Mouse (Mus musculus): ENCODE measurements around the gene Aff1. TPM values are rescaled to one million over a fixed set of nuclear protein-coding genes. Genes with fewer than 3 reads are reported as not detected.

Gene Aff1
- polyA plus RNA-seq, 1 experiment, result 23.3 TPM

GRCm38 (mm10) chr5:103838550-103839264 is 146.5 kb downstream of the Aff1 start:
- H3K4me3 ChIP-seq (ENCODE audit: low read depth, low read length), result no peak overlapping the region
- H3K9ac ChIP-seq (ENCODE audit: low read depth, poor library complexity, severe bottlenecking), result no peak overlapping the region
- H3K27ac ChIP-seq (ENCODE audit: insufficient read depth, low read length), result no peak overlapping the region
- TF ChIP-seq EP300 (IDR thresholded peaks at IDR 0.05; ENCODE audit: insufficient read depth, low read depth, low read length) (no peak), CTCF (IDR thresholded peaks at IDR 0.05; ENCODE audit: low read depth, low read length) (no peak), POLR2A (IDR thresholded peaks at IDR 0.05; ENCODE audit: insufficient read depth, low read length) (no peak)
- no peaks in the 10 kb centered on the region for H3K27me3 ChIP-seq (ENCODE audit: control insufficient read depth, insufficient read depth, low read length, poor library complexity, severe bottlenecking)
- H3K36me3 ChIP-seq (ENCODE audit: control insufficient read depth, insufficient read depth, low read length, poor library complexity, severe bottlenecking), result no peaks in the 10 kb centered on the region
- no peaks in the 10 kb centered on the region for H3K9me3 ChIP-seq (replicated peaks; ENCODE audit: control insufficient read depth, insufficient read depth, low read length, poor library complexity, severe bottlenecking)
- no peaks in the 10 kb centered on the region for H3K4me1 ChIP-seq (ENCODE audit: control insufficient read depth, insufficient read depth, low read length)

GRCm38 (mm10) chr5:103839265-103839626 is 147.1 kb downstream of the Aff1 start:
- Histone ChIP-seq H3K27me3 (ENCODE audit: control insufficient read depth, insufficient read depth, low read length, poor library complexity, severe bottlenecking) (no peaks in the 10 kb centered on the region), H3K9ac (ENCODE audit: low read depth, poor library complexity, severe bottlenecking) (no peak overlapping the region), H3K4me1 (ENCODE audit: control insufficient read depth, insufficient read depth, low read length) (no peaks in the 10 kb centered on the region), H3K9me3 (replicated peaks; ENCODE audit: control insufficient read depth, insufficient read depth, low read length, poor library complexity, severe bottlenecking) (no peaks in the 10 kb centered on the region), H3K36me3 (ENCODE audit: control insufficient read depth, insufficient read depth, low read length, poor library complexity, severe bottlenecking) (no peaks in the 10 kb centered on the region), H3K4me3 (ENCODE audit: low read depth, low read length) (no peak overlapping the region), H3K27ac (ENCODE audit: insufficient read depth, low read length) (no peak overlapping the region)
- TF ChIP-seq POLR2A (IDR thresholded peaks at IDR 0.05; ENCODE audit: insufficient read depth, low read length) (no peak), CTCF (IDR thresholded peaks at IDR 0.05; ENCODE audit: low read depth, low read length) (no peak), EP300 (IDR thresholded peaks at IDR 0.05; ENCODE audit: insufficient read depth, low read depth, low read length) (no peak)

GRCm38 (mm10) chr5:103843938-103844337 is 151.8 kb downstream of the Aff1 start:
- Histone ChIP-seq H3K9me3 (replicated peaks; ENCODE audit: control insufficient read depth, insufficient read depth, low read length, poor library complexity, severe bottlenecking) (peaks cover 6% of the 10 kb centered on the region), H3K9ac (ENCODE audit: low read depth, poor library complexity, severe bottlenecking) (no peak overlapping the region), H3K4me3 (ENCODE audit: low read depth, low read length) (no peak overlapping the region)

GRCm38 (mm10) chr5:103845418-103846153 is 153.4 kb downstream of the Aff1 start:
- TF ChIP-seq CTCF (IDR thresholded peaks at IDR 0.05; ENCODE audit: low read depth, low read length) (no peak), POLR2A (IDR thresholded peaks at IDR 0.05; ENCODE audit: insufficient read depth, low read length) (no peak), EP300 (IDR thresholded peaks at IDR 0.05; ENCODE audit: insufficient read depth, low read depth, low read length) (no peak)
- Histone ChIP-seq H3K4me1 (ENCODE audit: control insufficient read depth, insufficient read depth, low read length) (no peaks in the 10 kb centered on the region), H3K4me3 (ENCODE audit: low read depth, low read length) (no peak overlapping the region), H3K9me3 (replicated peaks; ENCODE audit: control insufficient read depth, insufficient read depth, low read length, poor library complexity, severe bottlenecking) (peaks cover 6% of the 10 kb centered on the region), H3K36me3 (ENCODE audit: control insufficient read depth, insufficient read depth, low read length, poor library complexity, severe bottlenecking) (peaks cover 6% of the 10 kb centered on the region; the same call in 1 of the 2 replicates), H3K27me3 (ENCODE audit: control insufficient read depth, insufficient read depth, low read length, poor library complexity, severe bottlenecking) (no peaks in the 10 kb centered on the region), H3K9ac (ENCODE audit: low read depth, poor library complexity, severe bottlenecking) (no peak overlapping the region), H3K27ac (ENCODE audit: insufficient read depth, low read length) (no peak overlapping the region)

More at GRCm38 (mm10) chr5:103843938-103844337, 151.8 kb downstream of the Aff1 start:
- Histone ChIP-seq H3K36me3 (ENCODE audit: control insufficient read depth, insufficient read depth, low read length, poor library complexity, severe bottlenecking) (peaks cover 6% of the 10 kb centered on the region; the same call in 1 of the 2 replicates), H3K27me3 (ENCODE audit: control insufficient read depth, insufficient read depth, low read length, poor library complexity, severe bottlenecking) (no peaks in the 10 kb centered on the region), H3K27ac (ENCODE audit: insufficient read depth, low read length) (no peak overlapping the region), H3K4me1 (ENCODE audit: control insufficient read depth, insufficient read depth, low read length) (no peaks in the 10 kb centered on the region)
- TF ChIP-seq POLR2A (IDR thresholded peaks at IDR 0.05; ENCODE audit: insufficient read depth, low read length) (no peak), CTCF (IDR thresholded peaks at IDR 0.05; ENCODE audit: low read depth, low read length) (peak; percentile 52), EP300 (IDR thresholded peaks at IDR 0.05; ENCODE audit: insufficient read depth, low read depth, low read length) (no peak)

GRCm38 (mm10) chr5:103846154-103846551 is 154.0 kb downstream of the Aff1 start:
- Histone ChIP-seq H3K36me3 (ENCODE audit: control insufficient read depth, insufficient read depth, low read length, poor library complexity, severe bottlenecking) (peaks cover 6% of the 10 kb centered on the region; the same call in 1 of the 2 replicates), H3K27ac (ENCODE audit: insufficient read depth, low read length) (no peak overlapping the region), H3K9ac (ENCODE audit: low read depth, poor library complexity, severe bottlenecking) (no peak overlapping the region)

GRCm38 (mm10) chr5:103846609-103847008 is 154.4 kb downstream of the Aff1 start:
- H3K4me1 ChIP-seq (ENCODE audit: control insufficient read depth, insufficient read depth, low read length), result no peaks in the 10 kb centered on the region
- H3K27ac ChIP-seq (ENCODE audit: insufficient read depth, low read length), result no peak overlapping the region
- no peak overlapping the region for H3K9ac ChIP-seq (ENCODE audit: low read depth, poor library complexity, severe bottlenecking)
- peaks cover 6% of the 10 kb centered on the region; the same call in 1 of the 2 replicates for H3K36me3 ChIP-seq (ENCODE audit: control insufficient read depth, insufficient read depth, low read length, poor library complexity, severe bottlenecking)
- no peaks in the 10 kb centered on the region for H3K27me3 ChIP-seq (ENCODE audit: control insufficient read depth, insufficient read depth, low read length, poor library complexity, severe bottlenecking)
- peaks cover 6% of the 10 kb centered on the region for H3K9me3 ChIP-seq (replicated peaks; ENCODE audit: control insufficient read depth, insufficient read depth, low read length, poor library complexity, severe bottlenecking)
- TF ChIP-seq EP300 (IDR thresholded peaks at IDR 0.05; ENCODE audit: insufficient read depth, low read depth, low read length), result no peak
- no peak for TF ChIP-seq POLR2A (IDR thresholded peaks at IDR 0.05; ENCODE audit: insufficient read depth, low read length)
- no peak for TF ChIP-seq CTCF (IDR thresholded peaks at IDR 0.05; ENCODE audit: low read depth, low read length)
- H3K4me3 ChIP-seq (ENCODE audit: low read depth, low read length), result no peak overlapping the region

More at GRCm38 (mm10) chr5:103846154-103846551, 154.0 kb downstream of the Aff1 start:
- Histone ChIP-seq H3K9me3 (replicated peaks; ENCODE audit: control insufficient read depth, insufficient read depth, low read length, poor library complexity, severe bottlenecking) (peaks cover 6% of the 10 kb centered on the region), H3K27me3 (ENCODE audit: control insufficient read depth, insufficient read depth, low read length, poor library complexity, severe bottlenecking) (no peaks in the 10 kb centered on the region), H3K4me1 (ENCODE audit: control insufficient read depth, insufficient read depth, low read length) (no peaks in the 10 kb centered on the region), H3K4me3 (ENCODE audit: low read depth, low read length) (no peak overlapping the region)
- TF ChIP-seq CTCF (IDR thresholded peaks at IDR 0.05; ENCODE audit: low read depth, low read length), result no peak
- no peak for TF ChIP-seq POLR2A (IDR thresholded peaks at IDR 0.05; ENCODE audit: insufficient read depth, low read length)
- TF ChIP-seq EP300 (IDR thresholded peaks at IDR 0.05; ENCODE audit: insufficient read depth, low read depth, low read length), result no peak
